Mouse (Mus musculus): Measurements from ENCODE around the gene Bfar.
"Not testable (repeated sequence)": the region's sequence is repeated elsewhere in the genome, so short reads cannot be mapped to it uniquely, and the experiment has no call there.

Bfar gene

DNA sequence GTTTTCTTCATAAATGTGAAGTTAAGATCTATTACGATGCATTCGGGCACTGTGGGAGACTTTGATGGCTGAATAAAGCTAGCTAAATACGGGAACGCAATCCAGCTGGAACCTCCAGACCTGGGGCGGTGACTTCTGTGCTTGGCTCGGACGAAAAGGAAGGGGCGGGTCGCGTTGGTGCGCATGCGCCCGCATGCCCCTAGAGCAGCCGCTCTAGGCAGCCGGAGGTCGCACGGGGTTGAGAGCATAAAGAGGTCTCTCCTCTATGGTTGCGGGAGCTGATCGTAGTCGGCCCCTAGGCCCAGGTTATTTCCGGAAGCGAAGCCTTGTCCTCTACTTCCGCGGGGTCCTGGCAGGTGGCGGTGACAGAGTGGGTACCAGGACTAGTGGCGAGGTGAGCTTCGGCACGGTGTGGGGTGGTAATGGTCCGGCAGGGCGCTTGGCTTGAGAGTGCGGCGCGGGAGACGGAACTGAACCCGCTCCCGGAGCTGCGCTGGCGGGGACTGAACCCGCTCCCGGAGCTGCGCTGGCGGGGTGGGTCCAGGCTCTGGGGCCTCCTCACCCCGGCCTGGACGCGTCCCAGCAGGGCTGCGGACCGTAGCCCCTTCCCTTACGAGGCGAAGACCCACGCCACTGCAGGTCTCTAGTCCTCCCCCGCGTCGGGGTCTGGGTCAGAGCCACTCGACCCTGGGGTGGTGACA lies at the start of gene Bfar, which contains the start of gene 3110001I22Rik:
Gene Bfar (plus strand): TSS at position 174 of the 701 bp plus-strand sequence.
Gene 3110001I22Rik (plus strand): TSS at position 245 of the 701 bp plus-strand sequence.
- in situ Hi-C loops (cut with MboI, MseI): no loop called here

DNA sequence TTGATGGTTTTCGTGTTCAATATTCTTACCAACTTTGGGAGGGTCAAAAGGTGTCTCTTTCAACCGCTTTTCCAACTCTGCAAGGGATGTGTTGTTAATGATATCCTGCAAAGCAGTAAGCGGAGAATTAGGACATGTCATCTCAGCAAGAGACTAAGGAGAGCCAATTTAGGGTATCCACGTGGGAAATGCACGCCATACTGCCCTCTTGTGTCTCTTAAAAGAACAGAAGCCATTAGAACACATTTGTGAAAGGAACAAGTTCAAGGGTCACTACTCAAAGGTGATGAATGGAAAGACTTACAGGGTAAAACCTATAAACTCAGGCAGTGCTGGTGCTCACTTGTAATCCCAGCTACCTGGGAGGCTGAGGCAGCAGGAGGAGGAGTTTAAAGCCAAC lies 43.3 kb upstream of the Bfar start:
- in situ Hi-C loops (cut with MboI, MseI): no loop called here

DNA sequence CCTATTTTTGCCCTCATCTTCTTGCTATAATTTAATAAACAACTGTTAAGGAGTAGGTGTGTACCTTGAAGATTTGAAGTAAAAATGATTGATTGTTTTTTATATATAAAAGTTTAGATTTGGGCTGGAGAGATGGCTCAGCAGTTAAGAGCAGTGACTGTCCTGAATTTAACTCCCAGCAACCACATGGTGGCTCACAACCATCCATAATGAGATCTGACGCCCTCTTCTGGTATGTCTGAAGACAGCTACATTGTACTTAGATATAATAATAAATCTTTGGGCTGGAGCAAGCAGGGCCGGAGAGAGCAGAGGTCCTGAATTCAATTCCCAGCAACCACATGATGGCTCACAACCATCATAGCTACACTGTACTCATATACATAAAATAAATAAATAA lies 33.5 kb upstream of the Bfar start:
- in situ Hi-C loops (cut with MboI, MseI): not testable (repeated sequence)

DNA sequence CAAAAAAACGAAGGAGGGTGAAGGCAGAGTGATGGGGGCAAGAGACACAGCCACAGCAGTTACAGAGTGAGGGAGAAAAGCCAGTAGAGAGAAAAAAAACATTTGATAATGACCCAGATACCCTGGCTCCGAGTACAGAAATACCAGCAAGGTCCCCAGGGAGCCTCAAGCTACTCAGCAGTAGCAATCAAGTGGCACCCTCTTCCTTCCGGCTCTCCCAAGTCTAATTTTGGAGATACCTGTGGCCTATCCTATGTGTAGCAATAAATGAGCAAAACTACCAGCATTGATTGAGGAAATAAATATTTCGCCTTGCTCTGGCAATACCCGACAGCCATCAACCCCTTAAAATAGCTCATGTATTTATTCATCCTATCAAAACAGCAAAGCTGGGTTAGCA lies 32.1 kb upstream of the Bfar start:
- in situ Hi-C loops (cut with MboI, MseI): no loop called here

DNA sequence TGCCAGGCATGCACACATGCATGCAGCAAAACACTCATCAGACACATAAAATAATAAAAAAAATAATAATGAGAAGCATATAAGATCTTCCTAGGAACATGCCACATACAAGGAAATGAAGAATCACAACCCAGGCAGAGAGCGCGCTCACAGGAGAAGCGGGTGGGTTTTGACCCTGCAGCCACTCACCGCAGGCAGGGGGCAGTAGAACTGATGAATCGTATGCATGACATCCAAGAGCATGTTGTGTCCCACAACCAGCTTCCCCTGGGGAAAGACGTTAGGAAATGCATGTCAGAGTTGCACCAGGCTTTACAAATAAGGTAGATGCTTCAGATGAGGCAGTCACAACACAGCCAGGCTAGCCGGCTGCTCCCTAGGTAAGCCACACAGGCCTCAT lies 31.6 kb upstream of the Bfar start:
- in situ Hi-C loops (cut with MboI, MseI): no loop called here

DNA sequence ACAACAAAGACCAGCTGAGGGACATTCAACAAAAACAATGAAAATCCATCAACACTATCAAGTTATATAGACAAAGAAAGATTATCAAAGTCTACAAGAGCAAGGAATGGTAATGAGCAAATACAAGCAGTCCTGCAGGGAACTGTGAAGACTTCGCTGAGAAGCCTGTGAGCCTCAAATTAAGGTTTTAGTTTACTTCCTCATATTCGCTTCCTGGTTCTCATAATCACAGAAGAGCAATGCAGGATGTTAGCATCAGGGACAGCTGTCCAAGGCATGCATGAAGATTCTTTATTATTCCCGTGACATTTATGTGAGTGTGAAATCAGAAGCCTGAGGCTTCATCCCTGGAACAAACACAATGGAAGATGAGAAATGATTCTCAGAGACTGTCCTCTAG lies 27.2 kb upstream of the Bfar start:
- in situ Hi-C loops (cut with MboI, MseI): no loop called here

DNA sequence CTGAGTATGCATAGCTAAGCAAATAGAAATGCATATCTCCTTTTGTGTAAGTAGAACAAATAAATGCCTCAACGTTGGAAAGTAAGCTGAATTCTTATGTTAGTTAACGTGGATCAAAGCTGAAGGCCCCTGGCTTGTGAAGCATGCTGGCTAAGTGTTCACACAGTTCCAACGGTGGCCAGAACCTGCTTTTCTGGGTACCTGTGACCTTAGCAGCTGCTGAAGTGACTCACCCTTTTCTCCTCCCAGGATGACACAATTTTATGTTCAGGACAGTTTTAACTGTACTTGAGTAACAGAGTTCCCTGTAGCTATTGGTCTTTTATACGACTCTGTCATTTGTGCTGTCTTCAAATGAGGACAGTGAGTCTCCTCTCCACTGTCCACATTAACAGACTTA lies 25.7 kb upstream of the Bfar start:
- in situ Hi-C loops (cut with MboI, MseI): no loop called here

DNA sequence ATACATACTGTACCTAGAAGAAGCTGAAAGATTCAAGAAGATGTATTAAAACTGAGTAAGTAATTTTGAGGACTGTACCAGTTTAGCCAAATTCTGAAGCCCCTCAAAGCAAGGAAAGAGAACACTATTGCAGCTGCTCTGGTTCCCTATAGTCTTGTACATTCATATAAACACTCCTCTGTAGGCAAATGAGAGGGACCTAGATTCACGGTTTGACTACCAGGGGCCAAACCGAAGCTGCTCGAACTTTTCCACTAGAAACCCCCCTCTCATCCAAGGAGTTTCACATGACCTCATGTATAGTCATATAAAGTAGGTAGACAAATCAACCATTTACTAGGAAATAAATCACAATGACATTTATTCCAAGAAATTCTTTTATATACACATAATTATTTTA lies 12.8 kb upstream of the Bfar start:
- in situ Hi-C loops (cut with MboI, MseI): no loop called here

DNA sequence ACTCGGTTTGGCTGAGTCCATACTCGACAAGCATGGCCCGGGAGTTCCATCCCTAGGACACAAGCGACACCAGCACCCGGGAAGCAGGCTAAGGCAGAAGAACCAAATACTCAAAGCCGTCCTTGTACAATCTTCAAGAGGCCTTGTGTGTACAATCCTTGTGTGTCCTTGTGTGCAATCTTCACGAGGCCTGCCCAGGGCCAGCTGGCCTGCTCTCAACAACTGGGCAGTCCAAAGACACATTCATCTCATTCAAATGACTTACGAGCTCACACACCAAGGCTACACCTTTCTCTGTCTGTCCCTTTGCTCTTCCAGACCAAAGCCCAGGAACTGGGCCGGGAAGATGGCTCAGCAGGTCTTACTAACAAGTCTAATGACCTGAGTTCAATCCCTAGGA lies 10.9 kb upstream of the Bfar start:
- in situ Hi-C loops (cut with MboI, MseI): loop anchor here (10.0 kb wide), 1 partner anchor 226 kb away; no protein-coding TSS in a partner anchor

DNA sequence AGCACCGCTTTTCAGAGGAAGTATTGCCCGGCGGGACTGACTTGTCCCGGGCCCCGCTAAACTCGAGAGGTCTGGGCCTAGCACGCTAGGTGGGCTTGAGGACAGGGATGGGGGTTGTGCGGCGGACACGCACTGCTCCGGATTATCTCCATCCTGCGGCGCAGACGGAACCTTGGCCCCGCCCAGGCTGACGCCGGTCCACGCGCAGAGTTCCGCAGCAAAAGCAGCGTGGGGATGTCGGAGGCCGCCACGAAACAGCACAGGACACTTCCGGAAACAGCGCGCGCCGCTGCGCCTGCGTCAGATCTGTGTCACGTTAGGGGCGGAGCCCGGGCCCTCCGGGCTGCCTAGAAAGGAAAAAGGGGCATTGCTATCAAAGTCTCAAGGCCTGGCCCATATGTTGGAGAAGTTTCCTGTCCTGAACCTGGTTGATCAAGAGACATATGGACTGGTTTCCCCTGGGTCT lies 3.7 kb upstream of the Bfar start, which contains the start of gene Parn:
Gene Parn (minus strand): TSS at position 293 of the 466 bp plus-strand sequence.
- in situ Hi-C loops (cut with MboI, MseI): loop anchor here (10.0 kb wide), 1 partner anchor 233 kb away; no protein-coding TSS in a partner anchor

DNA sequence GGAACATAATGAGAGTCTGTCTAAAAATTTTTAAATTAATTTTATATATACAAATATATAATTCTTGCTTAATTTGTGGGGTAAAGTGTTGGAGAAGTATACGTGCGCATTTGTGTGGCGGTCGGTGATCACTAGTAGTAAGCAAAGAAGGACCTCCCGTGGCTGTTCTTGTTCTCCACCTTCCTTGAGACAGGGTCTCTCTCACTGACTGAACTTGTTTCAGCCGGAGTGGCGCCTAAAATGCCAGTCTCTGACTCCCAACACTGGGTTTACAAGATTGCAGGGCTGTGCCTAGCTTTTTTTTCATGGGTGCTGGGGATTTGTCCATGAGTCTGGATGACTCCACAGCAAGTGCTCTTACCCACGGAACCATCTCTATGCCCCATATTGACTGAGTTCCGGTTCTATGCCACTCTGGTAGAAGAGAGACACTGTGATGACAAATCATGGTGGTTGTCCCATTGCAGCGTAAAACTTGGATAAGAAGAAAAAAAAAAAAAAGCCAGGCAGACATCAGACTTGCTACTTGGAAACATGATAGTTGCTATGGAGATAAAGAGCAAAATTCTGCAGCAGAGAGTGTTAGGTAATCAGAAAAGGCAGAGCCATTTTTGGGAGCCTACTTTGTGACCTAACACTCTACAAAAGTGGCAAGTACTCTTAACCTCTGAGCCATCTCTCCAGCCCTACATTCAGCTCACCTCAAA lies 3.1 kb upstream of the Bfar start:
- in situ Hi-C loops (cut with MboI, MseI): loop anchor here (10.0 kb wide), 1 partner anchor 234 kb away; no protein-coding TSS in a partner anchor

DNA sequence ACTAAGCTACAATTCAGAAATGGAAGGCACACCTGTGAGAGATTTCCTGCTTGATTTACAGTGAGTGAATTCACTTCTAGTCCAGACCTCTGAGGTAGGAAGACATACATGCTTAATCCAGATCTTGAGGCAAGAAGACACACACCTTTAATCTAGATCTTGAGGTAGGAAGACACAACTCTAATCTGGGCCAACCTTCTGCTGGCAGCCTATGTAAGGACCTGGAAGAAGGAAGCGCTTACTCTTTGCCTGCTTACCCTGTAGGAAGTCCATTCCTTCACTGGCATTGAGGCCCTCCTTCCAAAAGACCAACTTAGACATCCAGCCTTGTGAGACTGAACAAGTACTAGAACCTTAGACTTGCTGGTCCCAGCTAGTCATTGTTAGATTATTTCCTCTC lies 2.4 kb upstream of the Bfar start:
- in situ Hi-C loops (cut with MboI, MseI): loop anchor here (10.0 kb wide), 1 partner anchor 234 kb away; no protein-coding TSS in a partner anchor

DNA sequence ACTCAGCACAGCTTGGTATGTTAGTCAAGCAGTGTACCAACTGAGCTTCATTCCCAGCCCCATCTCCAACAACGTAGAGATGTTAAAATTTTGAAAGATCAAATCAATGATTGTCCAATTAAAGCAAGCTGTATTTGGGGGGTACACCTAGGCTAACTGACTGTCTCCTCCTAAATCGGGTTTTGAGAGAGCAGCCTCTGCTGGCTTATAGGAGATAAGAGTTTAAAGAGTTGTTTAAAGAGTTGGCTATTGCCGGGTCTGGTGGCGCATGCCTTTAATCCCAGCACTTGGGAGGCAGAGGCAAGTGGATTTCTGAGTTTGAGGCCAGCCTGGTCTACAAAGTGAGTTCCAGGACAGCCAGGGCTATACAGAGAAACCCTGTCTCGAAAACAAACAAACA lies 762 bp upstream of the Bfar start:
- in situ Hi-C loops (cut with MboI, MseI): not testable (repeated sequence)

DNA sequence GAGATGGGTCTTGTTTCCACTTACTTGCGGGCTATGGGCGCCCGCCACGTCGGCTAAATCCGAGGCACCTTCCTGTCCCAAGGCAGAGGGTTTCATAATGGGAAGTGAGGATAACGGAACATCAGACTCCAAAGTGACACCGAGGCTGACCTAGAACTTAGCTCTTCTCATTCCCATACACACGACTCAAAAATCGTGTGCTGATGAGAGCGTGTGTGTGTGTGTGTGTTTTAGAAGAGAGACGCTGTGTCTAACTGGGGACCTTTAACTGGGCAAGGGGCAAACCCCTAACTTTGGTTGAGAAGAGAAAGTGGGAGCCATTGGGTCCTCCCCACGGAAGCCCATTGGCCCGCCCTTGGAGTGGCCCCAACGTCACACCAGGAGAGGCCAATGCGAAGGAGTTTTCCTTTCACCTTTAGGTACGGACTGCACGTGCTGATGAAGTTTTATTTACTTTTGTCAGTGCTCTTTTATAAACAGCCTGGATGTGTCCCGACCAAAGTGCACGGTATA lies 784 bp downstream of the Bfar start:
- in situ Hi-C loops (cut with MboI, MseI): no loop called here

DNA sequence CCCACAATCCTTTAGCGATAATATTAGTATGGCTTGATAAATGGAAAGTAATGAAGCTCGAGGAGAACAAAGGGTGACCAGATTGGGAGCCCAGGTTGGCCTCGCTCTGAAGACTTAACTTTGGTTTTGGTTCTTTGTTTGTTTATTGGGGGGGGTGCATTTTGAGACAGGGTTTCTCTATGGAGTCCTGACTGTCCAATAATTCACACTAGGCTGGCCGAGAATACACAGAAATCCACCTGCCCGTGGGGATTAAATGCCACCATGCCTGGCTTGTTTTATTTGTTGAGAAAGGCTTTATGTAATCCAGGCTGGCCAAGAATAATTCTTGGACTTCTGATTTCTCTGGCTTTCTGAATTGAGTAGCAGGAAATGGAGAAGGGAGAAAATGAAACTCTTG lies 1.5 kb downstream of the Bfar start:
- in situ Hi-C loops (cut with MboI, MseI): no loop called here

DNA sequence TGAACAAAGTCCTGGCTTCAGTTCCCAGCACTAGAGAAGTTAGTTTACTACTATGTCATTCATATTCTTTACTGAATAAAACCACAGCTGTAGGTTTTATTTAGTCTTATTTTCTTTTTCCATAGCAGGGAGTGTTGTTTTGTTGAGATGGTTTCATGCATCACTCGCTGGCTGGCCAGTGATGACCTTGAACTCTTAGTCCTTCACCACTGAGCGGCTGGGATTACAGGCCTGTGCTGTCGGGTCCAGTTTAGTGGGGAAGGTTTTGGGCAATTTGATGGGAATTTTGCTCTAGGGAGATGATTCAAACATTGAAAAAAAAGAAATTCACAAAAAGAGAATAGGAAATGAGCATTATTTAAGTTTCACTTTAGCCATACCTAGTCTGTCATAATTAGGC lies 2.9 kb downstream of the Bfar start:
- in situ Hi-C loops (cut with MboI, MseI): no loop called here

DNA sequence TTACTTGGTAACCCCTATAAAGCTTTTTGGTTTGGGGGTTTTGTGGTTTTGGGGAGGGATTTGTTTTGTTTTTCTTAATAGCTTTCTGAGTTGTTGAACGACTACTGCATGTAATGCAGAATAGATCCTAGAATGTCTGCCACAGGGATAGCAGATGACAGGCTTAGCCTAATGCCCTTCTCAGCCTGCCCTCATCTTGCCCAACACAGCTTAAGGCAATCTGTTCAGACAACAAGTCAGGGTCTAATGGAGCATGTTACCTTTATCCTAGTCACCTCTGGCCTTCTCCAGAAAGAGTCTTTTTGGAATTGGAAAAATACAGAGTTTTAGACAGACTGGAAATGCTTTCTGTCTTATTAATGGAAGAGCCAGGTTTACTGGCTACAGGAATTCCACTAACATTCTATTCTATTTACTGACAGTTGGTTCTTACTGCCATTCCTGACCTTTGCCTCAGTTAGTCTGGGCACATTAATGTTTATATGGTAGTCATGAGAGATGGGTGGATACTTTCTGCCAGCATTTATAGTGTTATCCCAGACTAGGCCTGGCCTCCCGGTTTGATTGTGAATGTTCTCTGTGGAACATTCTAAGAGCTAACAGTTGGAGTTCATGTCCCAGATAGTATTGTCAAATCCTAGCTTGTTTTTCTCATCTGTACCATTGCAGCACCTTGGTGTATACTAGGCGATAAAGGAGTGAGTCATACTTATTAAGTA lies 7.1 kb downstream of the Bfar start:
- in situ Hi-C loops (cut with MboI, MseI): no loop called here

DNA sequence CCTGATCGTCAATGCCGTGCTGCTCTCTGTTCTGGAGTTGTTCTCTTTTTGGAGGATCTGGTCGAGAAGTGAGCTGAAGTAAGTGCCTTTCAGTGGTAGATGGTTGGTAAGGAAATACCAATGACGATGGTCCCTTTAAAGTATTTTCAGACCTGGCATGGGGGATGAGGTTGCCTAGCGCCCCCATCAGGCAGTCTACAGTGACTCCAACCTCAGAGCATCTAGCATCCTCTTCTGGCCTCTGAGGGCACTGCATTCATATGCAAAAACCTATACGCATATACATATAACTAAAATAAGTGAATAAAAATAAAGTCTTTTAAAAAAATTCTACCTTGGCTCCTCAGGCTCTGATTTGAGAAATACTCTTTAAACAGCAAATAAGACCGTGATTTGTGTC lies 27.3 kb downstream of the Bfar start:
- in situ Hi-C loops (cut with MboI, MseI): no loop called here

DNA sequence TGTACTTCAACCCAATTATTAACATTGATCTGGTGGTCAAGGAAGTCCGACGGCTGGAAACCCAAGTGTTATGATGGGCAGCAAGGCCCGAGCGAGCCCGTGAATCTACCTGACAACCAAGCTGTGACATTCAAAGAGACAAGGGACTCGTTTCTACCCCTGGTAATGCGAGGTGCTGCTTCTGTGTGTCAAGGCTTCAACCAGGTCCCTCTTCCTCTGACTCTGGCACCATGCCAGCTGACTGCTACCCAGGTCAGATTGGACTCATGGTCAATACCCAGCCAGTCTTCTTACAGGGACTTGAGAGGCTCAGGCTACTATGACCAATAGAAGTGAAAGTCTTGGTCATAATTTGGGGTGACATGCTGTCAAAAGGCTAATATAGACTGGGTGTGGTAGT lies 30.5 kb downstream of the Bfar start:
- in situ Hi-C loops (cut with MboI, MseI): no loop called here

DNA sequence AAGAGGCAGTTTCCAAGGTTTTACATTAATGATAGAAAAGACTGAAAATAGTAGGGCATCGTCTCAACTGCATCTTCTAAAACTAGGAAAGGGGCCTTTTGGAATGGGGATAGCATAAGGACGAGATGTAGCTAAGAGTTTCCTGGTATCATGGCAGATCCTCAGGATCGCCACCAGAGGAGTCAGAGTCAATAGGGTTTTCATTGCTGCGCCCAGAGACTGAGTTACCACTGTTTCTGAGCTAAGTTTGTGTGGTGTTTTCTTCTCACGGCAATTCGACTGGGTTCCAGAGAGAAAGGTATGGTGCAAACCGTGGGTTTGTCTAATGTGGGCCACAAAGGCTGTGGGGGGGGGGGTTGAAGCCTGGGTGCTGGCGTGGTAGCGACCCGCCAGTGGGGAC lies 33.0 kb downstream of the Bfar start:
- in situ Hi-C loops (cut with MboI, MseI): no loop called here

DNA sequence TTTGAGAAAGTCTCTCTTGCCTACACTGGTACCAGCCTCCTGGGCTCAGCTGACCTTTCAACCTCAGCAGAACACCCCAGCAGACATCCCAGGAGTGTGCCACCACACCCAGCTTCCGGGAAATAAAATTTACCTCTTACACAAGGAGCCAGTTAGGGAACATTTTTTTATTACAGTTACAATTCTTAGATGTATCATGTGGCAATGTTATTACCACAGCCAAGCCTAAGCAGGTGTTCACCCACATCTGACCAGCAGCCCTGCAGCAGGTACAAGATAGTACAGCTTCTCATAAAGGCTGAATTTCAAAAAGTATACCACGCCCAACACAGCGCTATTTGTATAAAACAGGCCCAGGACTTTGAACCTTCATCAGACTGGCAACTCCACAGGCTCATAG lies 43.3 kb downstream of the Bfar start:
- in situ Hi-C loops (cut with MboI, MseI): no loop called here

Measured in regulatory T cell (primary cell).